Mouse (Mus musculus): ENCODE measurements at regions not wholly inside any gene's neighbourhood (a gene's known extent, or its start where the extent isn't known, plus 50 kb on each side); places are given as distances from the start of the nearest gene placed in this dataset.

GRCm38 (mm10) chr11:39733434-39734076, 961.4 kb downstream of the Mat2b start:
- no peak for DNase-seq (ENCODE audit: low spot score)

- DNase-seq (ENCODE audit: low spot score) = no peak
Observed at GRCm38 (mm10) chr11:39723621-39724020, 971.4 kb downstream of the Mat2b start.

DNA sequence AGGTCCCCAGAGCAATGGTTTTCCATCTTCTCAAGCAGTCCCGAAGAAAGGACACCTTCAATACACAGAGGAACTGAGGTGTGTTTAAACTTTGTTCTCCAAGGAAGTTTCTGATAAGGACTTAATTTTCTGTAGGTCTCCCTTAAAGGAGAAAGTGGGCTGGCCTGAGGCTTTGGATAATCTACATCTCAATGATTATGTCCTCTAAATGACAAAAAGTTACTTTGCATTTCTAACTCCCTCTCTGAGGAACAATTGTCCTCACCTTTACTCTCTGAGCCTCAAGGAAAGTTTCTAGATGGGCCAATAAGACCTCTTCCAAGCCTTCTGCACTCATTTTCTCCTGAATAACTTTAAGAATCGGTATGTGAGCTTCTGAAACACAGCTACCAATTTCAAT, 1016.5 kb downstream of the Mat2b start:
- DNase-seq (ENCODE audit: low spot score) = no peak

GRCm38 (mm10) chr11:39653595-39653994, 1041.4 kb downstream of the Mat2b start:
- no peak for DNase-seq (ENCODE audit: low spot score)

- DNase-seq (ENCODE audit: low spot score) = no peak
Observed at GRCm38 (mm10) chr11:39619356-39619755, 1075.6 kb downstream of the Mat2b start.

DNA sequence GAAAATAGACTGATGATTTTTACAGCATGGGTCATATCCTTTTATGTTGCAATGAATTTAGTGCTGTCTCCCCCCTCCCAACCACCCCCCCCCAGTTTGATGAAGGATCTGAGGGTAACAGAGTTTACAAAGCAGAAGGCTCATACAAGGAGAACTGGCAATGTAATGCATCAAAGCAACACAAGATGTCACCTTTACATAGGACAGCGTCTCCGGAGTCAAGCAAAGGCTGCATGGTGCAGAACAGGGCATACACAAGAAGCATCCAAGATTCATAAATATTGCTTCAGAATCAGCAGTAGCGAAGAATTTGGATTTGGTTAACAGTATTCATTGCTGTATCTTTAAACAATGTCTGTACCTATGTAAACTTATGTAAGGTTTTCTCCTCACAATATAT, 1079.2 kb downstream of the Mat2b start:
- DNase-seq (ENCODE audit: low spot score) = no peak

DNA sequence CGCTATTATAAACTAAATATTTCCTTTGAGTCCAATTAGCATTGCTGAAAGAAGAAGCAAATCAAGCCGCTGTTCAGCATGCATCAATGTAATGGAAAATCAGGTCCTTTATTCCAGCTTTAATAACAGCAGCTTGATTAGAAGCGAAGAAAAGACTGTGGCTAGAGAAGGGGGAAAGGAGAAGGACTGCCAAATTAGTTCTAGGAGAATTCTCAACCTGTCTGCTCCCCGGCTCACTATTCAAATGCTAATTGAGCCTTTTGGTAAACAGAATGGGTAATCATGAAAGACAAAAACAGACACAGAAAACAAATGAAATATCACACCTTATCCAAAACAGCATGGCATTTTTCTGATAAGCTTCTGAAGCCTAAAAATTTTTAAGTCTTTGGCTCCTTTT, 1098.5 kb downstream of the Mat2b start:
- no peak for DNase-seq (ENCODE audit: low spot score)

DNA sequence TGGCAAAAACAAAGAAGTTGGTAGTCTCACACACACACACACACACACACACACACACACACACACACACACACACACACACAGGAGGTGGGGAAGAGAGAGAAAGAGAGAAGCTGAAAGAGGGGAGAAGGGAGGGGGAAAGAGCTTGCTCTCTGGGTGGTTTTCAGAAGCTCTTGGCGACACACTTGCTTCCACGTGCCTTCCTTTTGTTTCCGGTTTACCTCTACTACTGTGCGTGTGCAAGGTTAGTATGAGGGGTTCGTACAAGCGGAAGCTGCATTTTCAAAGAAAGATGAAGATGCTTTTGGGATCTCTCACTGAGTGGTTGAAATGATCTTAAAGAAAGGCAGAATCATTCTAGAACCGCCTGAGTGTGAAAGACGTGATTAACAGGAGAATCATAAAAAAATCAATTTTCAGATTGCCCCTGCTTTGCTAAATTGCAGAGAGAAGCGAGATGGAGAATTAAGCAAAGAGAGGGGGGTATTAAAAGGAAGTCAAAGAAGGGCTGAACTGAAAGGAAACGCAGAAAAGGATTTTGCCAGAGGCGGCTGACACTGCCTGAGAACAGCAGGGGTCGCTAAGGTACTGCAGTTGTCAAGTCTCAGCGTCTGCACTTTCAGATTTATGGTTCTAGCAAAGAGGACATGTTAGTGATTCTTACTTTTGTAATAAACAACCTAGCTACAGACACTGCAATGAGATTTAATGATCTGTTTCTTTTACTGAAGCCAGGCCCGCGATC, 1106.2 kb downstream of the Mat2b start:
- peak; percentile 21 for DNase-seq (ENCODE audit: low spot score)

DNA sequence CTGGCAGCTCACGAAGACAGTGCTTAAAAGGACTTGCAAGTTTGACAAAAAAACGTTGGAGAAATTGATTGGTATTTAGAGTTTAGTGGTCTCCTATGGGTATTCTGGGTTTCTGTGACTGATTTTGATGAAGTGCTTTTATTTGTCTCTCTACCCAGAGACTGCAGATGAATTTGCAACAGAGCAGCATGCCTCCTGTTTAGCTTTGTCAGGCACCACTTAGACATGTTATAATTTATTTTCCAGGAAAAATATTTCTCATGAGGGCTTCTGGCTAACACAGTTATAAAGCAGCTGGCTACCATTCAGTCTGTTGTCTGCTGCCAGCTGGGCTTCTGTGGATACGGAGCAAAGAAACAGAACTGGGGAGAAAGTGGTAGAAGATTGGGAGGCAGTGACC, 1136.7 kb downstream of the Mat2b start:
- no peak for DNase-seq (ENCODE audit: low spot score)

GRCm38 (mm10) chr11:39550066-39550465, 1144.9 kb downstream of the Mat2b start:
- no peak for DNase-seq (ENCODE audit: low spot score)

DNA sequence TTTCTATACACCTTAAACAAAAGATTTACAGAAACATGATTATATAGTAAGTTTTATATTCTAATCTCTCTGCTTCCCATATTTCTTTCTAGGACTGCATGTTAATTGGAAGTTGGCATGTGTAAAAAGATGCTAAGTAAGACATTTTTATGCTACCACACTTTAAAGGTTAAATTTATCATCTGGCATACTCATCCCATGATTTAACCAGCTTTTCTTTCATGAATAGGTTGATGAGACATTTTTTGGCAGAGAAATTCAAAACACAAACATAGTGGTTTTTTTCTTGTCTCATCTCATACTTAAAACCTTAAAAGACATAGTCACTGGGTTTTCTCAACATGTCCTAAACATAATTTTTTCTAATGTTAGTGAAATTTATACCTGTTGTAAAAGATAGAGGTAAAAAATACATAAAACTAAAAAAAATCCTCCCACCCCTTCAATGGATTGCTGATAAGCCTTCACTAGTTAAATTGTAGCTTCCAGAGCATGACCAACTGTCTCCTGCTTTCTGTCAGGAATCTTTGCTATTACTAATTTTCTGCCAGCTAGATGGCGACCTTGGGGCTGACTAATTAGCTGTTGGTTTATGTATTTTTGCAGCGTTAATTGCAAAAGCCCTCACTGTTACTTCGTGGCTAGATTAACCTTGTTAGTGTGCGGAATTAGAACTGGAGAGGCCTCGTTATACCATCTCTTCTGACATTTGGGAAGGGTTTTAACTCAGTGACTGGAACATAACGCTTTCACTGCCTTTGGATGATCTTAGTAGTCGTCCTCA, 1169.9 kb downstream of the Mat2b start:
- DNase-seq (ENCODE audit: low spot score) = no peak

- DNase-seq (ENCODE audit: low spot score) = no peak
Observed at GRCm38 (mm10) chr11:39495253-39495652, 1199.8 kb downstream of the Mat2b start.

DNA sequence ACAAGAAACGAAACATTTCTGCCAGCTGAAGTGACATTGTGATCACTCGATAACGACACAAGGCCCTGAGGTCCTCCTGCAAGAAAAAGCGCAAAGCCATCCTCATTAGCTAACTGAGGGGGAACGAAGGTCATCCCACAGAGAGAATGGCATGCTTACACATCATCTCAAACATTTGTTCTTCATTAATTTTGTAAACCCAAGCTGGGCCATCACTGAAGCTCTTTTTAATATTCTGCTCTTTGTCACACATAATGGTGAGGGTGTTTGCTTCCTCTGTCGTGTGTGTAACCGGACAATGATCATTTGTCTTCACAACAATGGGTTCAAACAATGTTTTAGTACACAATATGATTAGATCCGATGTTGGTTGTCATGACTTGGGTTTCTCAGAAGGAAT, 1217.9 kb downstream of the Mat2b start:
- no peak for DNase-seq (ENCODE audit: low spot score)

GRCm38 (mm10) chr11:39453329-39453952, 1241.6 kb downstream of the Mat2b start:
- DNase-seq (ENCODE audit: low spot score) = peak; percentile 6

DNA sequence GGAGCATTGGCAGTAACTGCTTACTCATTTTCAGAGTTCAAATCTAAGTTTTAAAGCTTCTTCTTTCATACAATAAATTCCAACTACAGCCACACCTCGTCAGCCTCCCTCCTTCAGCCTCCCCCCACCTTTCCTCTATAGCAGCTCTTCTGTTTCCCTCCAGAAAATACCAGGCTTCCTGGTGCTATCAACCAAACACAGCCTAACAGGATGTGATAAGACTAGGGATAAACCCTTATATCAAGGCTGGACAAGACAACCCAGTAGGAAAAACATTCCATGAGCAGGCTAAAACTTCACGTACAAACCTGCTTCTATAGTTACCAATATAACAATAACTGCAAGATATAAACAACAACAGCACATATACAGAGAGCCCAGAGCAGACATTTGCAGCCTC, 1248.6 kb downstream of the Mat2b start:
- DNase-seq (ENCODE audit: low spot score) = no peak

DNA sequence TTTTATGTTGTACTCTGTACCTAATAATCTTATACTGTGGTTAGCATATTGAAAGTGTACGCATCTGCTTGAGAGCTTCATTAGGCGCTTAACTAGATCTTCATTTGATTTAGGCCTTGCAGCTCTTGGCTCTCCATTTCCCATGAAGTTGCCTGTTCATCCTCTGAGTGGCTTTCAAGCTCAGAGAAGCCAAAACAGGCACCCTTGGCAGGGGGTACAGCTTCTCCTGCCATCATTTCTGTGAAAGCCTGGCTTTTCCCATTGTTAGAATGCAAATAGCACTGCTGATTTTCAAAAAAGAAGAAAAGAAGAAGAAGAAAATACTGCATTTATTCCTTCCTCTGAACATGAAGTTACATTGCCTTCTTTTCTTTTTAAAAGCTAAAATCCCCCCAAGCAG, 1283.3 kb downstream of the Mat2b start:
- no peak for DNase-seq (ENCODE audit: low spot score)

GRCm38 (mm10) chr11:39411182-39411581, 1283.8 kb downstream of the Mat2b start:
- DNase-seq (ENCODE audit: low spot score) = no peak

DNA sequence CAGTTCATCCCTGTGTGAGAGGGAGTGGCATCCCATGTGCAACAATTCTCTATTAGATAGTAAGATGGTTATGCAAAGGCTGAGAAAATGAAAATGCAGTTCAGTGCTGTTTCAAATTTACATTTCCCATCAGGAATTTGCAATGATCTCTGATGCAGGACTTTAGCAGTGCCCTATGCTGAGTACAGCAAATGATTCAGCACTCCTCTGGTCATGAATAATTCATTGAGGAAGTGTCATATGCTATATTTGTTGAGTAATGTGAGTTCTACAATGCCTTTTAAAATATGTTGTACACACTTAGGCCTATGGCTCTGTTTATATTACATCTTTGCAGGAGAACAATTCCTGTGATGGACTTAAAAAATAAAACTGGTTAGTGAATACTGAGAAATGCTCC, 1330.2 kb downstream of the Mat2b start:
- DNase-seq (ENCODE audit: low spot score) = no peak

- no peak for DNase-seq (ENCODE audit: low spot score)
Observed at GRCm38 (mm10) chr11:39350616-39351015, 1344.4 kb downstream of the Mat2b start.

Data from ovary, postnatal 36 days (tissue).